Mouse (Mus musculus) C2C12 (cell line): ENCODE results near the gene Vps37c. TPM values are rescaled to one million over a fixed set of nuclear protein-coding genes. Genes with fewer than 3 reads are reported as not detected.

Experiments used
- H3K27me3 ChIP-seq: one replicate; pipeline ENCODE4 v1.6.1; 2011; ENCODE audit not compliant: control insufficient read depth, insufficient read depth, insufficient read length
- H3K36me3 ChIP-seq: one replicate; pipeline ENCODE4 v1.6.1; 2011; ENCODE audit not compliant: control insufficient read depth, insufficient read depth
- H3K4me3 ChIP-seq: one replicate; pipeline ENCODE4 v1.5.1; 2011; ENCODE audit warnings: mild to moderate bottlenecking, control low read depth; ENCODE audit not compliant: poor library complexity, insufficient read depth, severe bottlenecking
- H3K79me2 ChIP-seq: one replicate; pipeline ENCODE4 v1.6.1; 2011; ENCODE audit not compliant: control insufficient read depth, insufficient read depth
- H3K79me3 ChIP-seq: one replicate; pipeline ENCODE4 v1.6.1; 2011; ENCODE audit warnings: low read depth, control low read depth
- H3ac ChIP-seq: one replicate; pipeline ENCODE3; 2011; ENCODE audit warnings: low read depth; ENCODE audit not compliant: control insufficient read depth, insufficient read length
- CEBPB ChIP-seq: IDR thresholded peaks from one replicate; pipeline ENCODE4 v1.6.1; 2011; ENCODE audit warnings: low read depth, mild to moderate bottlenecking, control low read depth, moderate library complexity
- CTCF ChIP-seq: IDR thresholded peaks from one replicate; pipeline ENCODE4 v1.5.1; 2011; ENCODE audit not compliant: control insufficient read depth, insufficient read depth, insufficient read length
- FOSL1 ChIP-seq: IDR thresholded peaks from one replicate; pipeline ENCODE4 v1.8.0; 2011; ENCODE audit warnings: mild to moderate bottlenecking, low read length; ENCODE audit not compliant: poor library complexity, insufficient read depth, severe bottlenecking
- MAX ChIP-seq: IDR thresholded peaks from one replicate; pipeline ENCODE4 v1.6.1; 2011; ENCODE audit warnings: mild to moderate bottlenecking, control low read depth
- MYOD1 ChIP-seq: IDR thresholded peaks from one replicate; pipeline ENCODE4 v1.6.1; 2011; ENCODE audit warnings: low read depth; ENCODE audit not compliant: control insufficient read depth, insufficient read length
- MYOG ChIP-seq: IDR thresholded peaks from one replicate; pipeline ENCODE4 v1.6.1; 2011; ENCODE audit not compliant: control insufficient read depth, insufficient read length; ENCODE audit errors: extremely low read depth
- USF1 ChIP-seq: IDR thresholded peaks from one replicate; pipeline ENCODE4 v1.6.1; 2011; ENCODE audit warnings: low read depth, mild to moderate bottlenecking, control low read depth, moderate library complexity
- polyA plus RNA-seq: library from polyadenylated mRNA; unstranded; fragments of >200 nt; fragmentation: generic; extraction: Trizol; gene quantifications from one replicate; pipeline ENCODE4 v1.2.1, GENCODE M21; 2012; ENCODE audit warnings: missing spikeins

Gene Vps37c
- polyA plus RNA-seq, 1 experiment: 21.9 TPM

DNA sequence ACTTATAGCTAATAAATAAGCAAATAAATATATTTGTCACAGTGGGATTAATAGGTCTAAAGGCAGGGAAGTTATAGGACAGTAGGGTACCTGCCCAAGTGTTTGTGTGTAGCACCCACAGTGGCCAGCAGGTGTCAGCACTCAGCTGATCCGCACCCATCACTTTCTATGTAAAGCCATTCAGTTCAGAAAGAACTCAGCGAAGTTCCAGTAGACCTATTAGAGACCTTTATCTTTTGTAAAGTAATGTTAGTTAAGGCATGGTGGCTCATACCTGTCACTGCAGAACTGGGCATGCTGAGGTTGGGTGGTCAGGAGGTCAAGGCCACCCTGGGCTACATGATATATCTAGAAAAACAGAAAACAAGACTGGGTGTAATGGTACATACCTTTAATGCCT lies 23.0 kb upstream of the Vps37c start:
- peaks cover 16% of the 10 kb centered on the region for H3K27me3 ChIP-seq
- H3K4me3 ChIP-seq: no peak overlapping the region
- TF ChIP-seq CTCF (peak; percentile 62), MYOG (no peak)
- H3K79me2 ChIP-seq: no peaks in the 10 kb centered on the region
- H3K79me3 ChIP-seq: no peaks in the 10 kb centered on the region
- H3K36me3 ChIP-seq: no peaks in the 10 kb centered on the region
- no peak overlapping the region for H3ac ChIP-seq

DNA sequence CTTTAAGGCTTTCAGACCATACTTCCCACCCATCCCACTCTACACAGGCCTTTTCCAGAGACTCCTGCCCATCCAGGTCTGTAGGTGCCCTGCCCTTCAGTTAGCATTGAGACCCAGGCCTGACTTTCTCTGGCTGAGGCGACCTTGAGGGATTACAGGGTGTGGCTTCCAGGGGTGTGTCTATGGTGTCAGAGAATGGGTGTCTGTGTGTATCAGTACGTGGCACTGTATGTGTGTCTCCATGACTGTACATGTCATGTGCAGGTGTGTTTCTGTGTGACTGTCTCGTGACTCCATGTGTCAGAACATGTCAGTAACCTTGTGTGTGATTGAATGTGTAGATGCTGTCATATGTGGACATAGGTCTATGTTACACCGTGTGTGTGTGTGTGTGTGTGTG lies 17.2 kb upstream of the Vps37c start:
- TF ChIP-seq MYOG (no peak), MAX (no peak), MYOD1 (no peak), USF1 (no peak), CTCF (no peak), CEBPB (no peak), FOSL1 (no peak)
- Histone ChIP-seq H3K4me3 (no peak overlapping the region), H3K79me3 (no peaks in the 10 kb centered on the region), H3K79me2 (no peaks in the 10 kb centered on the region), H3K36me3 (no peaks in the 10 kb centered on the region), H3ac (no peak overlapping the region), H3K27me3 (peaks cover 16% of the 10 kb centered on the region)

DNA sequence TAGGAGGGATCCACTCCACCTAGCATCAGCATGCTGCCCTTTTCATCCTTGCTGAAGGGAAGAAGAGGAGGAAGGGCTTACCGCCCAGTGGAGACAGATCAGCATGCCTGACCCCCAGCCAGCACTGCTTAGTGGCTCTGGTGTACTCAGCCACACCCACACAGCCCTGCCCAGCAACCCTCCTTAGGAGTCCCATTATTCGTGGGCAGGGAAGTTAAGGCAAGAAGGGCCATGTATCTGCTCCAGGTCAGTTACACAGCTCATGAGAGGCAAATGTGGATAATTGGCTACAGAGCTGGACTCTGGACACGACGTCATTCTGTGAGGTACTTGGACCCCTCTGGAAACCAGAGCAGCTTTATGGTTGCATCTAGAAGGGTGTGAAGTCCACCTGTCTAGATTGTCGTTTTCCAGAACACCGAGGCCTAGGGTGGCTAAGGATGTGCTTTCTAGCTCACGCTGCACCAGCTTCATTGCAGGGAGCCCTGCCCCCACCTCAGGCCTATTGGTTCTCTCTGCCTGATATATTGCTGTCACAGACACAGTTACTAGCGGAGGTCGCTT lies 16.6 kb upstream of the Vps37c start:
- Histone ChIP-seq H3K79me3 (no peaks in the 10 kb centered on the region), H3ac (no peak overlapping the region), H3K27me3 (peaks cover 16% of the 10 kb centered on the region), H3K36me3 (no peaks in the 10 kb centered on the region), H3K4me3 (no peak overlapping the region), H3K79me2 (no peaks in the 10 kb centered on the region)
- no peak for TF ChIP-seq USF1
- no peak for TF ChIP-seq FOSL1
- no peak for TF ChIP-seq MAX
- TF ChIP-seq CTCF: no peak
- no peak for TF ChIP-seq MYOD1
- no peak for TF ChIP-seq CEBPB

DNA sequence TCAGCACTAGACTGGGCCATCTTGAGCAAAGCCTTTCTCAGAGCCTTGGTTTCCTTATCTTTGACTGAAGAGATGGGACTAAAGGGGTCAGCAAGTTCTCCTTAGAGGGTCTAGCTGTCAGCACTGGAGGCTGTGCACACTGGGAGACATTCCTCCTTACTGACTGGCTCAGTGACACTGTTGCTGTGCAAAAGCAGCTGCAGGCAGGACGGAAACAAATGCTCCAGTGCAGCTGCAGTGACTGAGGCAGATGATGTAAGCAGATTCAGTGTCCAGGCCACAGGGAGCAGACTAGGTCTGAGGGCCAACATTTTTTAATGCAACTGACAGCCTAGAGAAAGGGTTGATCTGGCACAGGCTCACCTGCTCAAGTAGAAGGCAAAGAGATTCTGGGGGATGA lies 15.3 kb upstream of the Vps37c start:
- Histone ChIP-seq H3K4me3 (no peak overlapping the region), H3K27me3 (peaks cover 16% of the 10 kb centered on the region), H3K36me3 (no peaks in the 10 kb centered on the region), H3ac (no peak overlapping the region), H3K79me3 (no peaks in the 10 kb centered on the region), H3K79me2 (no peaks in the 10 kb centered on the region)
- TF ChIP-seq MAX (no peak), MYOG (no peak), CTCF (no peak), CEBPB (no peak), MYOD1 (no peak), FOSL1 (no peak), USF1 (no peak)

DNA sequence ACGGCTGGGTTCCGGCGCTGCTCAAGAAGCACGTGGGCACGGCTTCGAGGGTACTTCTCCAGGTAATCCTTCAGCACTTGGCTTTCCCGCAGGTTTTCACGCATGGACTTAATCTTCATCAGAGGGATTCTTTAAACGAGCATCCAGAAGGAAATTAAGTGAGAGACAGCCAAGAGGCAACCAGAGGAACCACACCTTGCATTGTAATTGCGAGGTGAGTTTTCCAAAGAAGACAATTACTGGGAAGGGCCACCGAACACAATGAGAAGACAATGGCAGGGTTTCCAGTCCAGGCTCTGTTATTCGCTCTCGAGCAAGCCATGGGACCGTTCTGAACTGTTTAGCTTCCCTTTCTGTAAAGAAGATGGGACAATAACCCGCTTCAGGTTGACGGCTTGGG lies 11.9 kb upstream of the Vps37c start:
- no peak for TF ChIP-seq FOSL1
- no peak for TF ChIP-seq MYOG
- TF ChIP-seq CEBPB: no peak
- no peak for TF ChIP-seq USF1
- TF ChIP-seq MAX: no peak
- TF ChIP-seq MYOD1: no peak
- no peak for TF ChIP-seq CTCF
- H3K36me3 ChIP-seq: no peaks in the 10 kb centered on the region
- no peak overlapping the region for H3K4me3 ChIP-seq
- H3K79me2 ChIP-seq: no peaks in the 10 kb centered on the region
- no peaks in the 10 kb centered on the region for H3K27me3 ChIP-seq
- H3ac ChIP-seq: no peak overlapping the region
- H3K79me3 ChIP-seq: no peaks in the 10 kb centered on the region

DNA sequence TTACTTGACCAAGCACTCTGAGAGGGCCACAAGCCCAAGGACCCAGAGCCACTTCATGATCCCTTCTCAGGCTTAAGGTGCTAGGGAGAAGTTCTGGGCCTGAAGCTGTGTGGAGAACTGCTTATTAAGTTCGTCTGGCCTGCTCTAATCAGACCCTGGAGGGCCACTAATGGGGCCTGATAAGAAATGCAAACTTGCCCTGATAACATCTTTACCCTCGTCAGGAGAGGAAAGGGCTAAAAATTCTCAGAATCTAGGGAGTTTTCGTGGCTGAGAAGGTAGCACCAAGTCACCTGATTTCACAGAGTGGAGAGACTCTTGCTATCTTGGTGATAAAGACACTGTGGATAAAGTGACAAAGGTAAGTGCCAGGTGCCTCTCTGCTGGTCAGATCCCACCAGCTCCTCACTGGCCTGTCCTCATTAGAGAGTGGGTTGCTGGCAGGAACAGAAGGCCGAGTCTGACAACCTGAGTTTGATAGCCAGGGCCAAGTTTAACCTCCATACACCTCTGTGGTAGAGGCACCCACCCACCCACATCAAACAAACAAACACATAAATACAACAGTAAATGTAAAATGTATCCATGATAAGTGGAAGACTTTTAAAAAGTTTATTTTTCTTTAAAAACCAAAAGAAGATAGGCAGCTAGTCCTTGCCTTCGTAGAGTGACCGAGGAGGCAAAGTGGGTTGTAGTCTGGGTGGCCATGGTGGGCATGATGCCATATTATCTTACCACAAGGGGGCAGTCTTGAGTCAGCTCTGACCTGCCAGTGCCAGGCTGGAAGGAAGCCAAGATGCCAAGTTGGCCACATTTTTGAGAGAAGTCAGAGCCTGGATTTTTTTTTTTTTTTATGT lies 10.4 kb upstream of the Vps37c start, which contains the start of gene Pga5:
TSS of gene Pga5 (minus strand) at position 157 of the 857 bp plus-strand sequence.
- no peaks in the 10 kb centered on the region for H3K27me3 ChIP-seq
- no peaks in the 10 kb centered on the region for H3K36me3 ChIP-seq
- no peak within 1 kb of the TSS for H3ac ChIP-seq
- TF ChIP-seq MYOD1 (no peak), MYOG (no peak), MAX (no peak), USF1 (no peak), CEBPB (no peak), FOSL1 (no peak), CTCF (peak; percentile 82)
- H3K79me2 ChIP-seq: no peaks in the 10 kb centered on the region
- H3K4me3 ChIP-seq: no peak within 1 kb of the TSS
- no peaks in the 10 kb centered on the region for H3K79me3 ChIP-seq
